Mouse (Mus musculus) liver (tissue): ENCODE results near the gene Kctd17.

Experiments used
- DNase-seq: peaks from one replicate; pipeline ENCODE4 v3.0.0-alpha.2; 2020; ENCODE audit warnings: mixed read lengths

The Kctd17 gene

GRCm38 (mm10) chr15:78449694-78450418 lies 21.5 kb downstream of the Kctd17 start:
- DNase-seq = peak; percentile 72

GRCm38 (mm10) chr15:78450419-78450768 lies 22.0 kb downstream of the Kctd17 start:
- DNase-seq = no peak

- DNase-seq = no peak
Measured at GRCm38 (mm10) chr15:78451201-78451600, 22.8 kb downstream of the Kctd17 start.

- no peak for DNase-seq
Measured at GRCm38 (mm10) chr15:78452929-78453328, 24.6 kb downstream of the Kctd17 start.

- no peak for DNase-seq
Measured at GRCm38 (mm10) chr15:78455168-78455567, 26.8 kb downstream of the Kctd17 start.

- DNase-seq = no peak
Measured at GRCm38 (mm10) chr15:78456051-78456450, 27.7 kb downstream of the Kctd17 start.

- no peak for DNase-seq
Measured at GRCm38 (mm10) chr15:78457193-78457592, 28.8 kb downstream of the Kctd17 start.

GRCm38 (mm10) chr15:78462981-78463380 lies 34.6 kb downstream of the Kctd17 start:
- no peak for DNase-seq

- no peak for DNase-seq
Measured at GRCm38 (mm10) chr15:78466809-78467208, 38.4 kb downstream of the Kctd17 start.

- no peak for DNase-seq
Measured at GRCm38 (mm10) chr15:78467570-78467969, 39.2 kb downstream of the Kctd17 start.

- DNase-seq = peak; percentile 44
Measured at GRCm38 (mm10) chr15:78468379-78468937, 40.1 kb downstream of the Kctd17 start, which contains the start of gene Tmprss6. Gene Tmprss6, minus strand, starts transcription at chr15:78468634.

GRCm38 (mm10) chr15:78470495-78471276 lies 42.3 kb downstream of the Kctd17 start:
- peak; percentile 54 for DNase-seq

- no peak for DNase-seq
Measured at GRCm38 (mm10) chr15:78471902-78472301, 43.5 kb downstream of the Kctd17 start.

GRCm38 (mm10) chr15:78473442-78473841 lies 45.1 kb downstream of the Kctd17 start:
- DNase-seq = no peak

GRCm38 (mm10) chr15:78475604-78476031 lies 47.3 kb downstream of the Kctd17 start:
- no peak for DNase-seq

GRCm38 (mm10) chr15:78476878-78477277 lies 48.5 kb downstream of the Kctd17 start:
- no peak for DNase-seq

- DNase-seq = no peak
Measured at GRCm38 (mm10) chr15:78478073-78478472, 49.7 kb downstream of the Kctd17 start.

GRCm38 (mm10) chr15:78479470-78479869 lies 51.1 kb downstream of the Kctd17 start:
- no peak for DNase-seq

GRCm38 (mm10) chr15:78480111-78480510 lies 51.7 kb downstream of the Kctd17 start:
- no peak for DNase-seq

GRCm38 (mm10) chr15:78480991-78481390 lies 52.6 kb downstream of the Kctd17 start:
- DNase-seq = no peak

- DNase-seq = peak; percentile 21
Measured at GRCm38 (mm10) chr15:78481448-78482000, 53.2 kb downstream of the Kctd17 start.

GRCm38 (mm10) chr15:78482518-78482917 lies 54.2 kb downstream of the Kctd17 start:
- DNase-seq = no peak

GRCm38 (mm10) chr15:78483311-78483710 lies 54.9 kb downstream of the Kctd17 start:
- no peak for DNase-seq
